Mouse (Mus musculus): Measurements from ENCODE around the gene Nmnat3.

GRCm38 (mm10) chr9:98423691-98424090 is 136.5 kb downstream of the Nmnat3 start:
- TF ChIP-seq USF2 (conservative IDR thresholded peaks at IDR 0.05; ENCODE audit: low read depth, low read length) (no peak), EP300 (IDR thresholded peaks at IDR 0.05; ENCODE audit: low read length) (no peak), CTCF (conservative IDR thresholded peaks at IDR 0.05 in 1 of 2, IDR thresholded peaks at IDR 0.05 in 1 of 2; ENCODE audit: low read depth in 2 of 2, low read length in 2 of 2) (no peak), MAX (IDR thresholded peaks at IDR 0.05; ENCODE audit: low read length) (no peak), IRF4 (IDR thresholded peaks at IDR 0.05; ENCODE audit: low read depth, low read length) (no peak)

All from CH12.LX (cell line).